Mouse (Mus musculus) 3134 (cell line): Measurements from ENCODE around the gene Ankrd33b.

Experiments used
- DNase-seq: peaks from one replicate; pipeline ENCODE4 v3.0.0-alpha.2; 2011; ENCODE audit warnings: low spot score; ENCODE audit not compliant: insufficient read length; ENCODE audit errors: extremely low read depth

Ankrd33b gene

GRCm38 (mm10) chr15:31245934-31246333 is 121.6 kb downstream of the Ankrd33b start:
- DNase-seq: peak; percentile 64

GRCm38 (mm10) chr15:31244696-31245445 is 122.7 kb downstream of the Ankrd33b start:
- DNase-seq: no peak

GRCm38 (mm10) chr15:31243260-31243659 is 124.3 kb downstream of the Ankrd33b start:
- DNase-seq: no peak
